Mouse (Mus musculus) activated CD4-positive, CD25-positive, alpha-beta regulatory T cell (primary cell): ENCODE measurements around the gene Olfr742. TPM values are rescaled to one million over a fixed set of nuclear protein-coding genes. Genes with fewer than 3 reads are reported as not detected.

Source experiments
- polyA plus RNA-seq, 2 experiments: library from polyadenylated mRNA; unstranded; fragments of 100-300 nt; shearing (Covaris generic); gene quantifications; one replicate each; pipeline ENCODE4 v1.2.1; 2017

Olfr742 gene
- under 1 TPM in 1 of 2 experiments, not detected in 1; 0.16 TPM for polyA plus RNA-seq

DNA sequence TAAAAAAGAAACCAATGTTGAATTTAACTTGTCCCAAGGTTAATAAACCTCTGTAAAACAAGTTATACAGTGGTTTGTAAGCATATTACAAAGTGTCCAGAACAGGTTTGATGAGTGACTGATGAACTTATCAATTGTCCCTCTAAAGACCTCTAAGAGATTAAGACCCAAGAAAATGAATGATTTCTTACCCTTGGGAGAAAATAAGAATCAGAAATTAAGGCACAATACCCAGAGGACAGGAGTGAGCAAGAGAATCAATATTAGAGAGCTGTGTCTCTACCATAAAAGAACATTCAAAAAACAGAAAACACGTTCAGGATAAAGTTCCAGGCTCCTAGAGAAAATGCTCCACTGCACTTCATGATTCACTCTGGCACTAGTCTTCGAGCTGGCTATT lies at the start of gene Olfr742:
TSS of gene Olfr742 (plus strand) at position 301 of the 400 bp plus-strand sequence.

DNA sequence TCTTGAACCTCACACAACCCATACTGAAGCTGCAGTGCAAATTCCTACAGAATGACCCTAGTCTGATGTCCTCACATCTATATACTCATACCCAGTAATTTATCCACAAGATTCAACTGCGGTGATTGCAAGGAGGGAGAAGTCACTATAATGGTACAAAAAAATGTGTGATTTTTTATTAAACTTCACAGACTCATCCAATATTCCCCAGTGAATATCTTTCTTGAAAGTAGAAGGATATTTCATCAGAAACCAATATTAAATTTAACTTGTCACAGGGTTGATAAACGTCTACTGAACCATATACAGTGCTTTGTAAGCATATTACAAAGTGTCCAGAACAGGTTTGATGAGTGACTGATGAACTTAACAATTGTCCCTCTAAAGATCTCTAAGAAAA lies 31.0 kb upstream of the Olfr742 start, which contains the start of gene Olfr741:
TSS of gene Olfr741 (plus strand) at position 301 of the 400 bp plus-strand sequence.

GRCm38 (mm10) chr14:50521539-50521938 lies 18.1 kb downstream of the Olfr742 start, which contains the start of gene Olfr743:
Gene Olfr743, plus strand, starts transcription at chr14:50521839.

Other genes starting within 250 kb of the Olfr742 start
- gene Olfr732, start 219.4 kb upstream of the Olfr742 start, polyA plus RNA-seq = under 1 TPM in 1 of 2 experiments, not detected in 1; 0.17 TPM
- gene Olfr733, start 202.1 kb upstream of the Olfr742 start, polyA plus RNA-seq = under 1 TPM in 1 of 2 experiments, not detected in 1; 0.06 TPM
- not detected for gene Olfr734, start 176.8 kb upstream of the Olfr742 start, polyA plus RNA-seq
- not detected for gene Olfr735, start 154.7 kb upstream of the Olfr742 start, polyA plus RNA-seq
- not detected for gene Tlr11, start 145.7 kb upstream of the Olfr742 start, polyA plus RNA-seq
- not detected for gene Olfr736, start 122.4 kb upstream of the Olfr742 start, polyA plus RNA-seq
- not detected for gene Olfr738, start 96.0 kb upstream of the Olfr742 start, polyA plus RNA-seq
- not detected for gene Olfr739, start 85.0 kb upstream of the Olfr742 start, polyA plus RNA-seq
- gene Olfr740, start 58.1 kb upstream of the Olfr742 start, polyA plus RNA-seq = not detected
- under 1 TPM in 1 of 2 experiments, not detected in 1; 0.20 TPM for gene Olfr741, start 30.9 kb upstream of the Olfr742 start, polyA plus RNA-seq
- not detected for gene Olfr743, start 18.2 kb downstream of the Olfr742 start, polyA plus RNA-seq
- gene Olfr744, start 111.3 kb downstream of the Olfr742 start, polyA plus RNA-seq = not detected
- gene Olfr745, start 135.8 kb downstream of the Olfr742 start, polyA plus RNA-seq = not detected
- gene Olfr746, start 143.5 kb downstream of the Olfr742 start, polyA plus RNA-seq = not detected
- not detected for gene Olfr747, start 189.6 kb downstream of the Olfr742 start, polyA plus RNA-seq
- gene Olfr748, start 203.8 kb downstream of the Olfr742 start, polyA plus RNA-seq = under 1 TPM in 1 of 2 experiments, not detected in 1; 0.36 TPM
- not detected for gene Olfr749, start 241.5 kb downstream of the Olfr742 start, polyA plus RNA-seq